Mouse (Mus musculus): Measurements from ENCODE around the gene Unc93b1.

The Unc93b1 gene

GRCm38 (mm10) chr19:3947813-3948212 is 12.8 kb downstream of the Unc93b1 start:
- WGBS = 85% methylated on average over 3 of the region's 3 CpGs

GRCm38 (mm10) chr19:3948546-3948945 is 13.6 kb downstream of the Unc93b1 start:
- 85% methylated on average over 14 of the region's 14 CpGs for WGBS

- 95% methylated on average over 3 of the region's 3 CpGs for WGBS
Observed at GRCm38 (mm10) chr19:3950331-3950730, 15.3 kb downstream of the Unc93b1 start.

- WGBS = 65% methylated on average over 1 of the region's 1 CpGs
Observed at GRCm38 (mm10) chr19:3952099-3952498, 17.1 kb downstream of the Unc93b1 start.

GRCm38 (mm10) chr19:3955033-3955432 is 20.0 kb downstream of the Unc93b1 start:
- 84% methylated on average over 3 of the region's 3 CpGs for WGBS

- 79% methylated on average over 4 of the region's 4 CpGs for WGBS
Observed at GRCm38 (mm10) chr19:3955804-3956203, 20.8 kb downstream of the Unc93b1 start.

- WGBS = 86% methylated on average over 5 of the region's 5 CpGs
Observed at GRCm38 (mm10) chr19:3957296-3958036, 22.5 kb downstream of the Unc93b1 start.

- WGBS = 53% methylated on average over 4 of the region's 4 CpGs
Observed at GRCm38 (mm10) chr19:3958470-3958869, 23.5 kb downstream of the Unc93b1 start, which contains the start of gene Aldh3b3. Aldh3b3 (plus strand) TSS chr19:3958645.

GRCm38 (mm10) chr19:3960211-3960610 is 25.2 kb downstream of the Unc93b1 start:
- WGBS = 88% methylated on average over 5 of the region's 5 CpGs

- 69% methylated on average over 6 of the region's 6 CpGs for WGBS
Observed at GRCm38 (mm10) chr19:3961805-3962204, 26.8 kb downstream of the Unc93b1 start.

GRCm38 (mm10) chr19:3962469-3962868 is 27.5 kb downstream of the Unc93b1 start:
- WGBS = 35% methylated on average over 2 of the region's 2 CpGs

- 79% methylated on average over 4 of the region's 4 CpGs for WGBS
Observed at GRCm38 (mm10) chr19:3964030-3964429, 29.0 kb downstream of the Unc93b1 start.

- WGBS = 67% methylated on average over 11 of the region's 11 CpGs
Observed at GRCm38 (mm10) chr19:3966330-3967075, 31.5 kb downstream of the Unc93b1 start.

- 68% methylated on average over 3 of the region's 3 CpGs for WGBS
Observed at GRCm38 (mm10) chr19:3967258-3967657, 32.3 kb downstream of the Unc93b1 start.

GRCm38 (mm10) chr19:3972229-3972628 is 37.2 kb downstream of the Unc93b1 start, which contains the start of gene Aldh3b2:
Aldh3b2 (plus strand) TSS chr19:3972328.
- 65% methylated on average over 9 of the region's 9 CpGs for WGBS

GRCm38 (mm10) chr19:3974608-3975007 is 39.6 kb downstream of the Unc93b1 start:
- WGBS = 77% methylated on average over 6 of the region's 6 CpGs

- 84% methylated on average over 2 of the region's 2 CpGs for WGBS
Observed at GRCm38 (mm10) chr19:3975866-3976265, 40.9 kb downstream of the Unc93b1 start.

- WGBS = 15% methylated on average over 4 of the region's 4 CpGs
Observed at GRCm38 (mm10) chr19:3980309-3980708, 45.3 kb downstream of the Unc93b1 start.

GRCm38 (mm10) chr19:3980917-3981316 is 45.9 kb downstream of the Unc93b1 start:
- 85% methylated on average over 9 of the region's 9 CpGs for WGBS

- WGBS = 59% methylated on average over 9 of the region's 9 CpGs
Observed at GRCm38 (mm10) chr19:3983527-3984200, 48.7 kb downstream of the Unc93b1 start.

- WGBS = 60% methylated on average over 8 of the region's 8 CpGs
Observed at GRCm38 (mm10) chr19:3985261-3985681, 50.3 kb downstream of the Unc93b1 start.

GRCm38 (mm10) chr19:3986334-3986733 is 51.3 kb downstream of the Unc93b1 start, which contains the start of gene Acy3:
Acy3 (plus strand) TSS chr19:3986570.
- WGBS = 26% methylated on average over 8 of the region's 8 CpGs
